Comparison of ENCODE assay signal across 10 mouse cellular contexts in genomic region chr13:49298514-49299381, GRCm38 (mm10). TPM values are rescaled to one million over a fixed set of nuclear protein-coding genes. Genes with fewer than 3 reads are reported as not detected.
DNase-seq lines count a peak whose midpoint lies in the region; ATAC-seq and TF ChIP-seq lines count a peak whose summit lies in the region.
"Had no signal": no experiment of that assay in that cellular context is flagged by ENCODE, and none has a peak within 500 bp of the region (broad histone marks: within the 10 kb centered on the region; RNA-seq: fewer than 3 reads in every experiment).

No protein-coding gene starts in this region.

- no peaks in the 10 kb centered on the region for H3K36me3 ChIP-seq in heart, embryonic 10.5 days
- H3K36me3 ChIP-seq in heart, embryonic 11.5 days (ENCODE audit: control insufficient read depth, insufficient read depth, low read length): no peaks in the 10 kb centered on the region
- H3K36me3 ChIP-seq in forebrain, embryonic 16.5 days (ENCODE audit: control insufficient read depth, insufficient read depth): no peaks in the 10 kb centered on the region
- H3K36me3 ChIP-seq: neural tube, embryonic 13.5 days had no signal

- no peak overlapping the region for H3K9ac ChIP-seq in heart, embryonic 11.5 days (ENCODE audit: low read depth, low read length)
- H3K9ac ChIP-seq in forebrain, embryonic 16.5 days (replicated peaks; ENCODE audit: low read depth, low read length): no peak overlapping the region
- H3K9ac ChIP-seq: neural tube, embryonic 13.5 days had no signal

- TF ChIP-seq POLR2A in embryonic fibroblast, embryonic 13.5 days (IDR thresholded peaks at IDR 0.05; ENCODE audit: low read depth, low read length): peak; percentile 47; the same call in 1 of the 2 replicates

- 75% methylated on average over 14 of the region's 14 CpGs for WGBS in heart, embryonic 10.5 days
- WGBS in heart, embryonic 11.5 days (ENCODE audit: insufficient replicate concordance): 75% methylated on average over 14 of the region's 14 CpGs
- WGBS in forebrain, embryonic 16.5 days: 89% methylated on average over 14 of the region's 14 CpGs

- H3K9me3 ChIP-seq in heart, embryonic 10.5 days: no peaks in the 10 kb centered on the region
- no peaks in the 10 kb centered on the region for H3K9me3 ChIP-seq in heart, embryonic 11.5 days (replicated peaks; ENCODE audit: control insufficient read depth, low read length)
- no peaks in the 10 kb centered on the region for H3K9me3 ChIP-seq in forebrain, embryonic 16.5 days (ENCODE audit: control insufficient read depth, low read length)
- H3K9me3 ChIP-seq: neural tube, embryonic 13.5 days had no signal

- no peak overlapping the region for H3K4me3 ChIP-seq in heart, embryonic 10.5 days
- H3K4me3 ChIP-seq in heart, embryonic 11.5 days (ENCODE audit: low read depth, low read length): no peak overlapping the region
- H3K4me3 ChIP-seq in embryonic fibroblast, embryonic 13.5 days (ENCODE audit: insufficient read depth, low read length): peak overlapping the region; percentile 16
- H3K4me3 ChIP-seq in left cerebral cortex, adult 2 months: no peak overlapping the region
- H3K4me3 ChIP-seq in forebrain, embryonic 16.5 days (replicated peaks; ENCODE audit: low read length): no peak overlapping the region
- H3K4me3 ChIP-seq: layer of hippocampus, adult 2 months; neural tube, embryonic 13.5 days had no signal

- intact Hi-C loops in left cerebral cortex, adult 2 months (cut with DNase I): no loop called here

- no peaks in the 10 kb centered on the region for H3K27me3 ChIP-seq in heart, embryonic 10.5 days (ENCODE audit: insufficient read depth, poor library complexity, severe bottlenecking)
- H3K27me3 ChIP-seq in heart, embryonic 11.5 days (ENCODE audit: control insufficient read depth, insufficient read depth, low read length): no peaks in the 10 kb centered on the region
- H3K27me3 ChIP-seq in forebrain, embryonic 16.5 days (replicated peaks; ENCODE audit: control insufficient read depth, insufficient read depth, low read length): no peaks in the 10 kb centered on the region
- H3K27me3 ChIP-seq: neural tube, embryonic 13.5 days had no signal

- H3K27ac ChIP-seq in heart, embryonic 10.5 days: peak overlapping the region; percentile 19; the same call in 1 of the 2 replicates
- H3K27ac ChIP-seq in heart, embryonic 11.5 days (ENCODE audit: low read depth, low read length): no peak overlapping the region
- peak overlapping the region; percentile 92 for H3K27ac ChIP-seq in embryonic fibroblast, embryonic 13.5 days (ENCODE audit: insufficient read depth, low read length)
- no peak overlapping the region for H3K27ac ChIP-seq in left cerebral cortex, adult 2 months
- H3K27ac ChIP-seq in forebrain, embryonic 16.5 days (ENCODE audit: low read length): no peak overlapping the region
- H3K27ac ChIP-seq: layer of hippocampus, adult 2 months; neural tube, embryonic 13.5 days had no signal

- no peak for DNase-seq in heart, embryonic 10.5 days (ENCODE audit: low spot score)
- peak; percentile 66 to 68 for DNase-seq in kidney, postnatal 36 days
- peak; percentile 39 for DNase-seq in naive thymus-derived CD4-positive, alpha-beta T cell, adult 2 months (ENCODE audit: low read depth)
- no peak for DNase-seq in left cerebral cortex, adult 2 months (ENCODE audit: extremely low spot score in 1 of 2, low spot score in 2 of 2)
- no peak for DNase-seq in adrenal gland, adult 8-10 months

- ATAC-seq in heart, embryonic 11.5 days (replicated peaks; ENCODE audit: insufficient number of reproducible peaks, low FRiP score, low TSS enrichment): no peak
- ATAC-seq in forebrain, embryonic 16.5 days: no peak

- TF ChIP-seq CTCF in embryonic fibroblast, embryonic 13.5 days (IDR thresholded peaks at IDR 0.05; ENCODE audit: borderline replicate concordance, insufficient read depth, low read length): no peak
- no peak for TF ChIP-seq CTCF in left cerebral cortex, adult 2 months (IDR thresholded peaks at IDR 0.05)

- H3K4me1 ChIP-seq in heart, embryonic 10.5 days: no peaks in the 10 kb centered on the region; the same call in 1 of the 2 replicates
- H3K4me1 ChIP-seq in heart, embryonic 11.5 days (ENCODE audit: control insufficient read depth, insufficient read depth, low read length): no peaks in the 10 kb centered on the region
- peaks cover 22% of the 10 kb centered on the region for H3K4me1 ChIP-seq in embryonic fibroblast, embryonic 13.5 days (ENCODE audit: control insufficient read depth, insufficient read depth, low read length)
- no peaks in the 10 kb centered on the region for H3K4me1 ChIP-seq in forebrain, embryonic 16.5 days (replicated peaks; ENCODE audit: control insufficient read depth, insufficient read depth, low read length)
- H3K4me1 ChIP-seq: neural tube, embryonic 13.5 days had no signal

- no peak overlapping the region for H3K4me2 ChIP-seq in heart, embryonic 11.5 days
- H3K4me2 ChIP-seq in forebrain, embryonic 16.5 days (ENCODE audit: low read length): no peak overlapping the region
- H3K4me2 ChIP-seq: neural tube, embryonic 13.5 days had no signal

RNA-seq across cellular contexts. Expression of gene Fgd3, which starts 21.4 kb away (rescaled TPM):
- 0.26 and 0.45 TPM in 2 replicates for polyA plus RNA-seq in heart, embryonic 10.5 days (2016; fragmentation: Nextera tagmentation; extraction: Ambion mirVana)
- 0.10 and 0.64 TPM in 2 replicates for polyA plus RNA-seq in heart, embryonic 11.5 days (2014; fragmentation: Nextera tagmentation; extraction: Ambion mirVana)
- 8.5 and 24.7 TPM in 2 replicates for polyA plus RNA-seq in embryonic fibroblast, embryonic 13.5 days (2011; ENCODE audit: insufficient read length, low read depth, missing spikeins)
- 1 to 10 TPM; 6.7 to 7.1 TPM for total RNA-seq in left cerebral cortex, adult 2 months (2021)
- 1 to 10 TPM; 4.5 to 4.7 (median 4.6) TPM for total RNA-seq in adrenal gland, adult 8-10 months (2022)
- 3.1 and 4.2 TPM in 2 replicates for polyA plus RNA-seq in forebrain, embryonic 16.5 days (2015; fragmentation: Nextera tagmentation; extraction: Ambion mirVana)

RNA-seq across cellular contexts. Expression of gene Bicd2, which starts 42.6 kb away (rescaled TPM):
- polyA plus RNA-seq in heart, embryonic 10.5 days (2016; fragmentation: Nextera tagmentation; extraction: Ambion mirVana): 37.5 and 46.7 TPM in 2 replicates
- 34.0 and 42.8 TPM in 2 replicates for polyA plus RNA-seq in heart, embryonic 11.5 days (2014; fragmentation: Nextera tagmentation; extraction: Ambion mirVana)
- polyA plus RNA-seq in embryonic fibroblast, embryonic 13.5 days (2011; ENCODE audit: insufficient read length, low read depth, missing spikeins): 43.1 and 54.4 TPM in 2 replicates
- total RNA-seq in left cerebral cortex, adult 2 months (2021): 10 to 100 TPM; 53.9 to 54.6 TPM
- total RNA-seq in adrenal gland, adult 8-10 months (2022): 10 to 100 TPM; 37.2 to 48.4 (median 40.9) TPM
- polyA plus RNA-seq in forebrain, embryonic 16.5 days (2015; fragmentation: Nextera tagmentation; extraction: Ambion mirVana): 30.1 and 31.5 TPM in 2 replicates

RNA-seq across cellular contexts. Expression of gene Susd3, which starts 50.2 kb away (rescaled TPM):
- polyA plus RNA-seq in heart, embryonic 10.5 days (2016; fragmentation: Nextera tagmentation; extraction: Ambion mirVana): 0.41 and 1.1 TPM in 2 replicates
- 0.68 and 0.86 TPM in 2 replicates for polyA plus RNA-seq in heart, embryonic 11.5 days (2014; fragmentation: Nextera tagmentation; extraction: Ambion mirVana)
- 0.37 TPM in 1 of 2 replicates, not detected in the other for polyA plus RNA-seq in embryonic fibroblast, embryonic 13.5 days (2011; ENCODE audit: insufficient read length, low read depth, missing spikeins)
- total RNA-seq in left cerebral cortex, adult 2 months (2021): 1 to 10 TPM; 1.8 to 2.2 TPM
- 10 to 100 TPM in 2 of 4 experiments, 1 to 10 TPM in 2; 3.0 to 97.4 (median 38.5) TPM for total RNA-seq in adrenal gland, adult 8-10 months (2022)
- 0.75 and 0.85 TPM in 2 replicates for polyA plus RNA-seq in forebrain, embryonic 16.5 days (2015; fragmentation: Nextera tagmentation; extraction: Ambion mirVana)

Comparison
In these comparisons a context has a peak if more than half of its experiments do, and no peak if none do; other contexts are left out.
1. H3K27ac ChIP-seq: peak in heart, embryonic 10.5 days (single experiment) and embryonic fibroblast, embryonic 13.5 days (single experiment); none in heart, embryonic 11.5 days (single experiment), left cerebral cortex, adult 2 months (single experiment) and forebrain, embryonic 16.5 days (single experiment).
2. DNase-seq: peak in kidney, postnatal 36 days (2 of 2) and naive thymus-derived CD4-positive, alpha-beta T cell, adult 2 months (single experiment); none in heart, embryonic 10.5 days (single experiment), left cerebral cortex, adult 2 months (0 of 2) and adrenal gland, adult 8-10 months (single experiment).